Mouse (Mus musculus) embryonic facial prominence, embryonic 12.5 days (tissue): Measurements from ENCODE around the gene Ptcd2. TPM values are rescaled to one million over a fixed set of nuclear protein-coding genes. Genes with fewer than 3 reads are reported as not detected.

ENCODE experiments used
- ATAC-seq: fragments of 200-750 bp; cut with Nextera tagmentation; 2 replicates; pipeline ENCODE4 v1.8.0; 2017; ENCODE audit not compliant: insufficient number of reproducible peaks, insufficient read depth, low FRiP score, low TSS enrichment
- H3K27ac ChIP-seq: fragments of 300-500 bp; sonication (generic); 2 replicates; pipeline ENCODE4 v1.5.1; 2016; ENCODE audit warnings: mild to moderate bottlenecking
- H3K27me3 ChIP-seq: fragments of 300-500 bp; sonication (generic); 2 replicates; pipeline ENCODE4 v1.6.1; 2016; ENCODE audit warnings: mild to moderate bottlenecking, moderate library complexity
- H3K36me3 ChIP-seq: fragments of 300-500 bp; sonication (generic); 2 replicates; pipeline ENCODE4 v1.6.1; 2016; ENCODE audit warnings: mild to moderate bottlenecking
- H3K4me1 ChIP-seq: fragments of 300-500 bp; sonication (generic); 2 replicates; pipeline ENCODE4 v1.6.1; 2016
- H3K4me2 ChIP-seq: fragments of 300-500 bp; sonication (generic); replicated peaks from 2 replicates; pipeline ENCODE4 v1.6.1; 2016; ENCODE audit warnings: mild to moderate bottlenecking, moderate library complexity
- H3K4me3 ChIP-seq: fragments of 300-500 bp; sonication (generic); 2 replicates; pipeline ENCODE4 v1.5.1; 2016; ENCODE audit warnings: mild to moderate bottlenecking
- H3K9ac ChIP-seq: fragments of 300-500 bp; sonication (generic); 2 replicates; pipeline ENCODE4 v1.6.1; 2016; ENCODE audit warnings: mild to moderate bottlenecking, moderate library complexity
- H3K9me3 ChIP-seq: fragments of 300-500 bp; sonication (generic); 2 replicates; pipeline ENCODE4 v1.6.1; 2016; ENCODE audit warnings: mild to moderate bottlenecking, moderate library complexity
- WGBS: fragments of 180-500 bp; shearing (Covaris S2); methylation state at CpG from one replicate; pipeline ENCODE4 v1.1.7; 2016; 5-methylcytosine and 5-hydroxymethylcytosine counted together
- polyA plus RNA-seq: library from polyadenylated mRNA; unstranded; fragments of >200 nt; fragmentation: Nextera tagmentation; extraction: Ambion mirVana; gene quantifications from 2 replicates; pipeline ENCODE4 v1.2.1, GENCODE M21; 2016

Gene Ptcd2
- polyA plus RNA-seq, 1 experiment from 2014 or later: 47.9 TPM

GRCm38 (mm10) chr13:99287786-99288185 is 56.7 kb downstream of the Ptcd2 start:
- Histone ChIP-seq H3K4me1 (no peaks in the 10 kb centered on the region), H3K4me3 (no peak overlapping the region), H3K36me3 (no peaks in the 10 kb centered on the region), H3K9me3 (no peaks in the 10 kb centered on the region), H3K27ac (no peak overlapping the region), H3K4me2 (no peak overlapping the region), H3K27me3 (no peaks in the 10 kb centered on the region), H3K9ac (no peak overlapping the region)
- no peak for ATAC-seq
- WGBS: 87% methylated on average over 9 of the region's 9 CpGs

- Histone ChIP-seq H3K36me3 (no peaks in the 10 kb centered on the region), H3K4me3 (no peak overlapping the region), H3K9ac (no peak overlapping the region), H3K27ac (no peak overlapping the region), H3K4me1 (no peaks in the 10 kb centered on the region), H3K9me3 (no peaks in the 10 kb centered on the region), H3K4me2 (no peak overlapping the region), H3K27me3 (no peaks in the 10 kb centered on the region)
- 93% methylated on average over 4 of the region's 4 CpGs for WGBS
- no peak for ATAC-seq
Measured at GRCm38 (mm10) chr13:99287207-99287606, 57.3 kb downstream of the Ptcd2 start.

GRCm38 (mm10) chr13:99285241-99285640 is 59.3 kb downstream of the Ptcd2 start:
- no peak overlapping the region for H3K9ac ChIP-seq
- no peak overlapping the region for H3K27ac ChIP-seq
- no peak overlapping the region for H3K4me3 ChIP-seq
- no peaks in the 10 kb centered on the region for H3K4me1 ChIP-seq
- H3K36me3 ChIP-seq: no peaks in the 10 kb centered on the region
- H3K27me3 ChIP-seq: no peaks in the 10 kb centered on the region
- no peak for ATAC-seq
- H3K4me2 ChIP-seq: no peak overlapping the region
- H3K9me3 ChIP-seq: no peaks in the 10 kb centered on the region
- WGBS: 61% methylated on average over 2 of the region's 2 CpGs

- ATAC-seq: no peak
- Histone ChIP-seq H3K27me3 (no peaks in the 10 kb centered on the region), H3K4me3 (no peak overlapping the region), H3K36me3 (no peaks in the 10 kb centered on the region), H3K27ac (no peak overlapping the region), H3K4me1 (no peaks in the 10 kb centered on the region), H3K4me2 (no peak overlapping the region), H3K9ac (no peak overlapping the region), H3K9me3 (no peaks in the 10 kb centered on the region)
- 83% methylated on average over 21 of the region's 21 CpGs for WGBS
Measured at GRCm38 (mm10) chr13:99284400-99285160, 59.9 kb downstream of the Ptcd2 start.

- no peak overlapping the region for H3K4me2 ChIP-seq
- H3K4me1 ChIP-seq: no peaks in the 10 kb centered on the region
- H3K27ac ChIP-seq: no peak overlapping the region
- ATAC-seq: no peak
- no peaks in the 10 kb centered on the region for H3K36me3 ChIP-seq
- 84% methylated on average over 12 of the region's 12 CpGs for WGBS
- no peak overlapping the region for H3K4me3 ChIP-seq
- H3K27me3 ChIP-seq: no peaks in the 10 kb centered on the region
- no peaks in the 10 kb centered on the region for H3K9me3 ChIP-seq
- H3K9ac ChIP-seq: no peak overlapping the region
Measured at GRCm38 (mm10) chr13:99283916-99284315, 60.6 kb downstream of the Ptcd2 start.

GRCm38 (mm10) chr13:99282961-99283360 is 61.5 kb downstream of the Ptcd2 start:
- 76% methylated on average over 6 of the region's 6 CpGs for WGBS
- Histone ChIP-seq H3K27me3 (no peaks in the 10 kb centered on the region), H3K4me3 (no peak overlapping the region), H3K9ac (no peak overlapping the region), H3K27ac (no peak overlapping the region), H3K9me3 (no peaks in the 10 kb centered on the region), H3K4me2 (no peak overlapping the region), H3K36me3 (no peaks in the 10 kb centered on the region), H3K4me1 (no peaks in the 10 kb centered on the region)
- ATAC-seq: no peak

- no peak overlapping the region for H3K27ac ChIP-seq
Measured at GRCm38 (mm10) chr13:99279351-99279750, 65.2 kb downstream of the Ptcd2 start.

GRCm38 (mm10) chr13:99278511-99278910 is 66.0 kb downstream of the Ptcd2 start:
- Histone ChIP-seq H3K4me3 (no peak overlapping the region), H3K4me1 (no peaks in the 10 kb centered on the region), H3K9me3 (no peaks in the 10 kb centered on the region), H3K9ac (no peak overlapping the region), H3K36me3 (no peaks in the 10 kb centered on the region), H3K27me3 (no peaks in the 10 kb centered on the region), H3K4me2 (no peak overlapping the region), H3K27ac (no peak overlapping the region)
- WGBS: 76% methylated on average over 6 of the region's 6 CpGs
- ATAC-seq: no peak

More at GRCm38 (mm10) chr13:99279351-99279750, 65.2 kb downstream of the Ptcd2 start:
- no peak for ATAC-seq
- Histone ChIP-seq H3K36me3 (no peaks in the 10 kb centered on the region), H3K4me1 (no peaks in the 10 kb centered on the region), H3K27me3 (no peaks in the 10 kb centered on the region), H3K4me3 (no peak overlapping the region), H3K4me2 (no peak overlapping the region), H3K9me3 (no peaks in the 10 kb centered on the region), H3K9ac (no peak overlapping the region)
- 78% methylated on average over 10 of the region's 10 CpGs for WGBS

- Histone ChIP-seq H3K27ac (no peak overlapping the region), H3K9ac (no peak overlapping the region), H3K4me2 (no peak overlapping the region), H3K27me3 (no peaks in the 10 kb centered on the region), H3K4me1 (no peaks in the 10 kb centered on the region), H3K36me3 (no peaks in the 10 kb centered on the region), H3K9me3 (no peaks in the 10 kb centered on the region), H3K4me3 (no peak overlapping the region)
- no peak for ATAC-seq
- WGBS: 92% methylated on average over 3 of the region's 3 CpGs
Measured at GRCm38 (mm10) chr13:99277521-99277920, 67.0 kb downstream of the Ptcd2 start.

- Histone ChIP-seq H3K27me3 (no peaks in the 10 kb centered on the region), H3K9ac (no peak overlapping the region), H3K4me2 (no peak overlapping the region), H3K9me3 (no peaks in the 10 kb centered on the region), H3K4me3 (no peak overlapping the region), H3K4me1 (no peaks in the 10 kb centered on the region), H3K36me3 (no peaks in the 10 kb centered on the region), H3K27ac (no peak overlapping the region)
- no peak for ATAC-seq
- 89% methylated on average over 3 of the region's 3 CpGs for WGBS
Measured at GRCm38 (mm10) chr13:99272046-99272445, 72.5 kb downstream of the Ptcd2 start.
